Mouse (Mus musculus) heart, adult 8-10 months (tissue): ENCODE data around the gene Fndc11. TPM values are rescaled to one million over a fixed set of nuclear protein-coding genes. Genes with fewer than 3 reads are reported as not detected.
"Not testable (repeated sequence)": the region's sequence is repeated elsewhere in the genome, so short reads cannot be mapped to it uniquely, and the experiment has no call there.

Experiments
- DNase-seq: peaks from one replicate; pipeline ENCODE4 v3.0.0; 2022; ENCODE audit warnings: low spot score
- total RNA-seq, 4 experiments: library from RNA; stranded (reverse); gene quantifications; 2 replicates each; pipeline ENCODE4 v1.2.4; 2022

The Fndc11 gene
- total RNA-seq: not detected

DNA sequence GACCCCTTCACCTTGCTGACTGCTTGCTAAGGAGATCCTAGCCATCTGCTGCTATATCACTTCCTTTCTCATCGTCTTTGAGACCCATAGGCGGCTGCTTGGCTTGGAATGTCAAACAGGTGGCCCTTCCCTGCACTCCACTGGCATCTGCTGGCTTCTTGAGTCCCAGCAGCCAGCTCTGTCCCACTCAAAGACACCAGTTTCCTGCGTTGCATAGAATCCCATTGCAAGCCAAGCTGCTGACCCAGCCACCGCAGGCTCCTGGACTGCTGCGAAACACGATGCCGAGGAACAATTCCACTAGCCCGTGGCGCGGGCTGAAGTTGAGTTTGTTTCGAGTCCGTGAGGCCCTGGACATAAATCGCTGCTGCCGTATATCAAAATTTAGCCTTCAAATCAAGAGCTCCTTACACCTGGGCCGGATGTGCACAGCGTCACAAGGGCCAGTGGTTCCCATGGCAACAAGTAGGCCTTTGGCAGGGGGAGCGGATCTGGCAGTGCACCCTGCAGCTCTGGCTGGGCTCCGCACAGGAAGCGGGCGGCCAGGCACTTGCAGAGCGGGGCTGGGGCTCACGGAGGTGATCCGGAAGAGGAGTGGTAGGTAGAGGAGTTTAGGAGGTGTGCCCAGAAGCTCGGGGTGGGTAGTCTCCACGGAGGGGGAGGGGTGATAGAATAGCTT is at the start of gene Fndc11:
TSS of gene Fndc11 (plus strand) at position 476 of the 679 bp plus-strand sequence.
- DNase-seq: peak; percentile 80

- no peak for DNase-seq
Measured at GRCm38 (mm10) chr2:181174646-181175045, 45.2 kb upstream of the Fndc11 start.

DNA sequence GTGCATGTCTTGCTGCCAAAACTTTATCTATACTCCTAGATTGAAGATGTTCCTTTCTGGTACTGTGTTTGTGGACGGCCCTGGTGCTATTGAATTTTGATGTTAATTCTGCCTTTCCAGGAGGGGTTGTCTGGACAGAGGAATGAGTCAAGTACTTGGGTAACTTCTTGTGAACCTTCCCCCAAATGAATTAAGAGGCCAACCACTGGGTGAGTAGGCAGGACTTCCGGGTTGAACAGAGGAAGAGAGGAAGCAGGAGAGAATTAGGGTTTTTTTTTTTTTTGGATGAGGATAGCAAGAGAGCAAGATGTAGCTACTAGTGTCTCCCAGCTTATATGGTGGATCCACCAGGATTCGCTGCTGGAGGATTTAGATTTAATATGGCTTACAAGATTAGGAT is 41.8 kb upstream of the Fndc11 start:
- DNase-seq: no peak

DNA sequence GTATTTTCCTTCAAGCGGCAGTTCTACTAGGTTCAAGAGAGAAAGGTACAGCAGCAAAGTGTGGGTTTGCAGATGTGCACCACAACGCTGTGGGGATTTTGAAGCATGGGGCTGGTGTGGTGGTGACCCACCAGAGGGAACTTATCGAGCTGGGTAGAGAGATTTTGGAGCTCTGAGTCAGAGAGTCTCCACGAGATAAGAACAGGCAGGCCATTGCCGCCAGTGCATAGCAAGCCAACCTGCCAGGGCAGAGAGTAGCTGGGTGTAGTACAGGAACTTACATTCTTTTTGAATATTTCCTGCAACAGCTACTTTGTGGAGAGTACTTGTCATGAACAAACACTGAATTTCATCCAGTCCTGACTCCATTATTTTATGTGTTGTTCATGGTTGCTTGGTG is 41.3 kb upstream of the Fndc11 start:
- no peak for DNase-seq

GRCm38 (mm10) chr2:181180898-181181297 is 38.9 kb upstream of the Fndc11 start:
- peak; percentile 36 for DNase-seq

DNA sequence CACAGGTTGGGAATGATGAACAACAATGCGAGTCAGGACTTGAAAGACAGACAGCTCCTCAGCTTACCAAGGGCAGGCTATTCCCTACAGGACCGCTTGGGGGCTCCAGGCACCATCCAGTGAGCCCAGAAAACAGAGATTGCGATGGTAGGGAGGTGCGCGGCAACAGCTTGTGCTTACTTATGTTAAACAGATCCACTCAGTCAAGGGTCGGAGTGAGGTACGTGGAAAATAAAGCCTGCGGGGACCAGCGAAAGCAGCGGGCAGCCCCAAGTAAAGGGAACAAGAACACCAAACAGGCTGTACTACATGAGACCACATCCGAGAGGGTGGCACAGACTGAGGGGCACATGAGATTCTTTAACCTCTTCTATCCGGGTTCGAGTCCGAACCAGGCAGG is 33.2 kb upstream of the Fndc11 start:
- DNase-seq: peak; percentile 90

DNA sequence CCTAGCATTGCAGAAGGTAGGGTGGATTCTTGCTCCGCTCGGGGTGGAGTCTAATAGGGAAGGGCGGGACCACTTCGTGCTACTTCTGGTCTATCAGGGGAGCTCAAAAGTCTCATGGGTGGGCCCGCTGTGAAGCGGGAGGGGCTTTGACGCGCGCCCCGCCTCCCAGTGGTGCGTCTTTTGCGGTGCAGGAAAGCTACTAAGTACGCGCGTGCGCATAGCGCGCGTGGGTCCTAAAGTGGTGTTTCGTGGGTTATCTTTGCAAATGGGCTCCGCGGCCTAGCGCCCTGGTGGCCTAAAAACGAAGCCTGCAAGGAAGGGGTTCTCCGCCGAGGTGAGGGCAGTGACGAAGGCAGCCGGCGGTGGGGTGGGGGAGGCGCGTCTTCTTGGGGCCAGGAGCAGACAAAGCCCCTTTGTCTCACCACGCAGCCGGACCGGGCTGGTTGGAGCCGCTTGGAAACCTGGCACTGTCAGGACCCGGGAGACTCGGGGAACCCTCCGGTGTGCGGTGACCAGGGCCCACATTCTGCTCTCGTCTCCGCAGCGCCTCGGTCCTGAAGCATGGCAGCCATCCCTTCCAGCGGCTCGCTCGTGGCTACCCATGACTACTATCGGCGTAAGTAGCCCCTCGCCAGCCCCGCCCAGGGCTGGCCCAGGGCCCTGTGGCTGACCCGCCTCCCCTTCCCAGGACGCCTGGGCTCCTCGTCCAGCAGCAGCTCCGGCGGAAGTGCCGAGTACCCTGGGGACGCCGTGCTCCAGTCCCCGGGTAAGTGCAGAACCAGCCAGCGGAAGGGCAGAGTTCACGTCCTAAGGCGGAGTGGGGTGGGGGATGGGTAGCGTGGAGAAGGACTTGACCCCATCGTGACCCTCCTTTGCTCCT is 32.5 kb upstream of the Fndc11 start, which contains the start of gene Ppdpf:
TSS of gene Ppdpf (plus strand) at position 127 of the 880 bp plus-strand sequence.
- DNase-seq: peak; percentile 95

DNA sequence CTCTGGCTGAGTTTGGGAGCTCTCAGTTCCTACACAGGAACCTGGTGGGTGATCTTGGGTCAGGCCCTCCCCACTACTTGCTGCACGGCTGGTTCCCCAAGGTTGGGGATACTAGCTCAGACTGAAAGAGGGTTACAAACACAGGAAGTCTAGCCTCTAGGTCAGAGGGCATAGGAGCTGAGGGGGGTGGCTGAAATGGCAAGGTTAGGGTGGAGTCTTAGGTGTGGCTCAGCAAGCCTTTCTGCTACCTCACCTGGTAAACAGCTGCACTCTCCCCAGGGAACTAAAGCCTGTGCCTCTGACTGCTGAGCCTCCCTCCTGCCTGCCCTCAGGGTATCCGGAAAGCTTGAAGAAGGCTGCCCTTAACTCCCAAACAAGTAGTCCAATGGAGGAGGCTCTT is 31.1 kb upstream of the Fndc11 start:
- peak; percentile 24 for DNase-seq

- no peak for DNase-seq
Measured at GRCm38 (mm10) chr2:181189321-181189720, 30.5 kb upstream of the Fndc11 start.

DNA sequence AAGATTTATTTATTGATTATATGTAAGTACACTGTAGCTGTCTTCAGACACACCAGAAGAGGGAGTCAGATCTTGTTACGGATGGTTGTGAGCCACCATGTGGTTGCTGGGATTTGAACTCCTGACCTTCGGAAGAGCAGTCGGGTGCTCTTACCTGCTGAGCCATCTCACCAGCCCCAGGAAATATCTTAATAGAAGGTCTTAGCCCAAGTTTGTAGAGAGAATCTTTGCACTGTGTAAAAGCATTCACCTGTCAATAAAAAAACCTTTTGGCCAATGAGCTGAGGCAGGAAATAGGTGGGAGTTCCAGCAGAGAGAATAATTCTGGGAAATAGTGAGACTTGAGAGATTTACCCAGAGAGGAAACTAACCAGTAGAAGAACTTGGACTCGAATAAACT is 28.4 kb upstream of the Fndc11 start:
- not testable (repeated sequence) for DNase-seq

DNA sequence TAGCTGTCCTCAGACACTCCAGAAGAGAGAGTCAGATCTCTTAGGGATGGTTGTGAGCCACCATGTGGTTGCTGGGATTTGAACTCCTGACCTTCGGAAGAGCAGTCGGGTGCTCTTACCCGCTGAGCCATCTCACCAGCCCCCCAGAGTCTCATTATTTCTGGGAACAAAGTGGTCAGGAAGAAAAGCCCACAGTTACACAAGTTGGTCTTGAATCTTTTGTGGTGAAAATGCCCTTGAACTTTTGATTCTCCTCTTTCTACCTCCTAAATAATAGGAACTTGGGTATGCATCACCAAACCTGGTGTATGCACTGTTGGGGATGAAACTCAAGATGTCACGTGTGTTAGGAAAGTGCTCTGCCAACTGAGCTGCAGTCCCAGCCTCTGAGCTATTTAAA is 27.9 kb upstream of the Fndc11 start:
- DNase-seq: no peak

DNA sequence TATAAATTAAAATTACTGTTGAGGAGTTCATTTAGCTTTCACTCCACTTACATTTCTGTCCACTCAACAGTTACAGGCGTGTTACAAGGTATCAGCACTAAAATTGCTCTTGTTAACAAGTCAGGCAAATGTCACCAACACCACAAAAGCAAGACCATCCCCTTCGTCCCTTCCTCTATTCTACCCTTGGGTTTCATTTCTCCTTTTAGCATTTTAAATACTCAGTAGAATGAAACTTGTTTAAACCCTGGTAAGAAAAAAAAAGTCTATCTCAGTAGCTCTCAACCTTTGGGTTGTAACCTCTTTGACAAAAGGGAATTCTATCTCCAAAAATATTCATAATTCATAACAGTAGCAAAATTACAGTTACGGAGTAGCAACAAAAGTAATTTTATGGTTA is 26.8 kb upstream of the Fndc11 start:
- no peak for DNase-seq

GRCm38 (mm10) chr2:181196628-181197300 is 23.0 kb upstream of the Fndc11 start:
- no peak for DNase-seq

- no peak for DNase-seq
Measured at GRCm38 (mm10) chr2:181201606-181202005, 18.2 kb upstream of the Fndc11 start.

DNA sequence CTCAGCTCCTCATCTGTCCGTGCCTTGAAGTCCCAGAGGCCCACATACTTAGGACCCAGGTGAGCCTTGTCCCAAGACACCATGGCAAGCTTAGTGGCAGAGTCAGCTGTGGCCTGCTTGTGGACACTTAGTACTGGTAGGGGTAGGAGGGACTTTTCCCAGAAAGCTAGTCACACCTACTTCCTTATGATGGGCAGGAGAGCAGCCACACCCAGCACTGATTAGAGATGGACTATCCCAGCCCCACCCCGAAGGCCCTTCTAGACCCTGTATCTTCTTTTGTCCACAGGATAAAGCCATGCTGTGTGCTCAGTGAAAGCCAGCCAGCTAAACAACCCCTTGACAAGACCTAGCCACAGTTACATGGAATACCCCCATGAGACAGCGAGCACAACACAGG is 17.4 kb upstream of the Fndc11 start, which contains the start of gene Ptk6:
TSS of gene Ptk6 (minus strand) at position 368 of the 400 bp plus-strand sequence.
- DNase-seq: no peak

- no peak for DNase-seq
Measured at GRCm38 (mm10) chr2:181202886-181203285, 16.9 kb upstream of the Fndc11 start.

GRCm38 (mm10) chr2:181205678-181206077 is 14.1 kb upstream of the Fndc11 start:
- DNase-seq: no peak

GRCm38 (mm10) chr2:181206118-181206517 is 13.7 kb upstream of the Fndc11 start:
- DNase-seq: no peak

DNA sequence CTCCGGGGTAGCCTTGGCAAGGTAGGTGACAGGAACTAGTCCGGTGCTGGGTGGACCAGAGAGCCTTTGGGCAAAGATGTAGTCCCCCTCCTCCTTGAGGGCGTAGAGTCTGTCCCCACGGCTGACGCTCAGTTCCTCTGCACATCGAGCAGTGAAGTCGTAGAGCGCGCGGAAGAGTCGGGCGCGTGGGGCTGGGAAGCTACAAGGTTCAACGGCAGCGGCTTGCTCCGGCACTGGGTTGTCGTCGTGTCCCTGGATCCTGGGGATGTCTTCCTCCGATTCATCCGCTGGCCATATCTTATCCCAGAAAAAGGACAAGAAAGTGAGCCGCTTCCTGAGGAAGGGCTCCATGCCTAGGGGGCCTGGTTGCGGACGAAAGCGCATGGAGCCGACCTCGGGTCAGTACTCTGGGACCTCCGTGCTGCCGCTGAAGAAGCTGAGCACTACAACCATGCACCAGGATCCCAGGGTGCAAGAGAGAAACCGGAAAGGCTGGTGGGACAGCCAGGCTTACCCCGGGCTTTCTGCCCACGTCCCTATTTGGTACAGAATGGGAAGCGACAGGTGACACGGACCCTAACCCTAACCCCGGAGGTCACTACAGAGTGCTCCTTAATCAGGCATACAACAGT is 7.3 kb upstream of the Fndc11 start:
- DNase-seq: no peak

DNA sequence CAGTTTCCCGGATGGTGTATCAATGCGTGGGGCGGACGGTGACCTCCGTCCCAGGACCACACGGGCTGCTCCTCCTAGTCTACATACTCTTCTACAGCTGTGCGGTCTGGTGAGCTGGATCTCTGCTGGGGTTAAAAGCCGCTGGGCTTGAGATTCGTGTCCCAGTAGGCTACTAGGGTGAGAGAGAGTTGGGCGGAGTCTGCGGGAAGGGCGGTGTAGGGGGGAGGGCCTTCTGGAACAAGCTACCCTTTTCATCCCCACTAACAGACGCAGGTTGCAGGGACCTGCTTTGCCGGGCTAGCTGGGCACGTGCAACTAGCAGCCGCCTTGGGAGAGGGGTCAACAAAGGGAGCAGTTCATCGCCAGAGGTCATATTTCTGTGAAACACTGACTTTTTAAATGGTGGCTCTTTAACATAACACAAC is 6.8 kb upstream of the Fndc11 start, which contains the start of gene Srms:
TSS of gene Srms (minus strand) at position 165 of the 425 bp plus-strand sequence.
- DNase-seq: no peak

DNA sequence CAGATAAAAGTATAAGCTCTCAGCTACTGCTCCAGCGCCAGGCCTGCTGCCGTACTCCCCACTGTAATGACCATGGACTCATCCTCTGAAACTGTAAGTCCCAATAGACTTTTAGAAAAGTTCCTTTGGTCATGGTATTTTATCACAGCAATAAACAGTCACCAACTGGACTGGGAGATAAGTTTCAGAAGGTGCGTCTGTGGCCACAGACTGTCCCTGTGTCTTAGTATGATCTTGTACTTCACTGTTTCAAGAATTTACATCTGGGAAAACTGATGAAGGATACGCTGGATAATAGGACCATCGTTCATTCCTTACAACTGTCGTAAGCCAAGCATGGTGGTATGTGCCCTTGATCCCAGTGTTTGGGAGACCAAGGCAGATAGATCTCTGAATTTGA is 3.8 kb upstream of the Fndc11 start:
- DNase-seq: no peak
